ENCODE assay signal across 19 mouse cellular contexts in genomic region chr14:79824670-79825446, GRCm38 (mm10). TPM values are rescaled to one million over a fixed set of nuclear protein-coding genes. Genes with fewer than 3 reads are reported as not detected.
DNase-seq lines count a peak whose midpoint lies in the region; ATAC-seq and TF ChIP-seq lines count a peak whose summit lies in the region.
"Had no signal": no experiment of that assay in that cellular context is flagged by ENCODE, and none has a peak within 500 bp of the region (broad histone marks: within the 10 kb centered on the region; RNA-seq: fewer than 3 reads in every experiment).

No protein-coding gene starts in this region.

- no peak for TF ChIP-seq CTCF in liver, postnatal 0 days (IDR thresholded peaks at IDR 0.05; ENCODE audit: low read depth)

- H3K4me2 ChIP-seq in myocyte (ENCODE audit: low read depth) = no peak overlapping the region
- no peak overlapping the region for H3K4me2 ChIP-seq in liver, postnatal 0 days (ENCODE audit: low read depth, low read length)
- H3K4me2 ChIP-seq: heart, embryonic 12.5 days; midbrain, embryonic 11.5 days had no signal

- no peaks in the 10 kb centered on the region for H3K79me2 ChIP-seq in myocyte (ENCODE audit: control insufficient read depth, insufficient read depth)

- 81% methylated on average over 11 of the region's 11 CpGs for WGBS in liver, postnatal 0 days (ENCODE audit: insufficient replicate concordance)

- TF ChIP-seq EP300 in liver, postnatal 0 days (IDR thresholded peaks at IDR 0.05; ENCODE audit: low read depth) = no peak

- H3K36me3 ChIP-seq in myocyte (ENCODE audit: control insufficient read depth, insufficient read depth) = no peaks in the 10 kb centered on the region
- no peaks in the 10 kb centered on the region for H3K36me3 ChIP-seq in liver, postnatal 0 days (replicated peaks; ENCODE audit: insufficient read depth, low read length)
- H3K36me3 ChIP-seq: G1E; heart, embryonic 12.5 days had no signal

- H3ac ChIP-seq in myocyte (ENCODE audit: control insufficient read depth, insufficient read length) = no peak overlapping the region

- no peaks in the 10 kb centered on the region for H3K4me1 ChIP-seq in liver, postnatal 0 days (ENCODE audit: insufficient read depth)

- TF ChIP-seq POLR2A in myocyte (IDR thresholded peaks at IDR 0.05; ENCODE audit: insufficient read length, low read depth) = no peak

- no peaks in the 10 kb centered on the region for H3K27me3 ChIP-seq in myocyte (ENCODE audit: control insufficient read depth, insufficient read depth, insufficient read length)
- H3K27me3 ChIP-seq in liver, postnatal 0 days (ENCODE audit: insufficient read depth, low read length) = no peaks in the 10 kb centered on the region
- H3K27me3 ChIP-seq: heart, embryonic 12.5 days had no signal

- no peak overlapping the region for H3K4me3 ChIP-seq in myocyte
- no peak overlapping the region for H3K4me3 ChIP-seq in liver, postnatal 0 days (ENCODE audit: low read depth, low read length)
- H3K4me3 ChIP-seq: heart, embryonic 12.5 days had no signal

- ATAC-seq in erythroid progenitor cell, adult 5-6 weeks (replicated peaks; ENCODE audit: low FRiP score, poor library complexity, severe bottlenecking) = no peak
- no peak for ATAC-seq in liver, postnatal 0 days

- H3K9ac ChIP-seq in liver, postnatal 0 days (replicated peaks) = no peak overlapping the region
- H3K9ac ChIP-seq: heart, embryonic 12.5 days had no signal

- no peaks in the 10 kb centered on the region for H3K9me3 ChIP-seq in liver, postnatal 0 days (ENCODE audit: low read length)
- H3K9me3 ChIP-seq: heart, embryonic 12.5 days had no signal

- DNase-seq in frontal cortex, postnatal 36 days (ENCODE audit: low spot score in 2 of 2) = peak; percentile 36 to 38
- no peak for DNase-seq in frontal cortex, postnatal 14 days (ENCODE audit: low spot score in 2 of 2)
- peak; percentile 62 for DNase-seq in brain, adult 2 months (ENCODE audit: low read depth, low spot score)
- peak; percentile 64 for DNase-seq in layer of hippocampus, adult 9-10 months (ENCODE audit: low spot score)
- DNase-seq in adrenal gland, adult (ENCODE audit: inconsistent age in 2 of 2, low spot score in 1 of 2) = no peak
- no peak for DNase-seq in liver, postnatal 0 days
- DNase-seq: adrenal gland, adult 8-10 months; heart, postnatal 36 days; kidney, adult 2 months; kidney, postnatal 4 days; lung, postnatal 36 days; thymus, postnatal 25 days had no signal

- no peak overlapping the region for H3K27ac ChIP-seq in liver, postnatal 0 days (ENCODE audit: low read depth)

TF ChIP-seq in myocyte, 11 proteins besides CTCF, POLR2A, EP300 and RAD21:
- TF ChIP-seq TCF12 (IDR thresholded peaks at IDR 0.05; ENCODE audit: insufficient read depth, poor library complexity, severe bottlenecking) (no peak), SRF (IDR thresholded peaks at IDR 0.05; ENCODE audit: control insufficient read depth, insufficient read length, low read depth) (no peak), MYOG (IDR thresholded peaks at IDR 0.05; ENCODE audit: control insufficient read depth in 1 of 3, insufficient read depth in 1 of 3, insufficient read length in 2 of 3, low read depth in 2 of 3) (no peak), MYOD1 (IDR thresholded peaks at IDR 0.05; ENCODE audit: control insufficient read depth in 1 of 3, insufficient read length in 2 of 3, low read depth in 2 of 3) (peak in 2 of 3 experiments; percentile 26 to 74)
TF ChIP-seq in myocyte: peak in this region for 1.

RNA-seq across cellular contexts. Expression of gene Pcdh8, which starts 53.7 kb away (rescaled TPM):
- 0.02 TPM for polyA plus RNA-seq in myocyte (2012; fragmentation: generic; extraction: Trizol)
- total RNA-seq in erythroid progenitor cell, adult 5-6 weeks (2015; ENCODE audit: low replicate concordance) = not detected in 2 replicates
- not detected in 2 replicates for total RNA-seq in erythroid progenitor cell, adult 5-6 weeks (2017; ENCODE audit: low replicate concordance)
- not detected in 2 replicates for polyA plus RNA-seq in liver, postnatal 0 days (2015; fragmentation: Nextera tagmentation; extraction: Ambion mirVana)
- total RNA-seq: gastrocnemius, adult 8-10 months had no signal
- polyA plus RNA-seq: G1E; liver, embryonic 16.5 days had no signal

Comparison
In these comparisons a context has a peak if more than half of its experiments do, and no peak if none do; other contexts are left out.
1. DNase-seq: peak in frontal cortex, postnatal 36 days (2 of 2), brain, adult 2 months (single experiment) and layer of hippocampus, adult 9-10 months (single experiment); none in frontal cortex, postnatal 14 days (0 of 2), adrenal gland, adult (0 of 2) and liver, postnatal 0 days (single experiment).